Mouse (Mus musculus) thymus, postnatal 14 days (tissue): Measurements from ENCODE around the gene Csf3.
"Not testable (repeated sequence)": the region's sequence is repeated elsewhere in the genome, so short reads cannot be mapped to it uniquely, and the experiment has no call there.

Source experiments
- DNase-seq: peaks from one replicate; pipeline ENCODE4 v3.0.0; 2021

The Csf3 gene

GRCm38 (mm10) chr11:98734020-98734419 lies 33.0 kb downstream of the Csf3 start:
- DNase-seq = no peak

GRCm38 (mm10) chr11:98735111-98735510 lies 34.0 kb downstream of the Csf3 start:
- DNase-seq = no peak

DNA sequence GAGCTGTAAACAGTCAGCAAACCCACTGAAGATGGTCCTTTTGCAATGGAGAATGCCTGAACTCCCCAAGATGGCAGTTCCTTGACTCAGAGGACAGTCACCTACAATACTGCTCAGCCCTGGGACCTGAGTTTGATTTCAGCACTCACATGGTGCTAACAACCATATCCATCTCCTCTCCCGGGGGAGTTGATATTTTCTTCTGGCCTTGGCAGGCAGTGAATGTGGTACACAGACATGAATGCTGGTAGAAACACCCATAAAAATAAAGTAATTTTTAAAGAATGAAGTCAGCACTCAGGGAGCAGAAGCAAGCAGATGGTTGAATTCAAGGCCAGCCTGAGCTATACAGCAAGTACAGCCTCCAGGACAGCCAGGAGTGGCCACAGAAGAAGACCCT lies 35.1 kb downstream of the Csf3 start:
- no peak for DNase-seq

DNA sequence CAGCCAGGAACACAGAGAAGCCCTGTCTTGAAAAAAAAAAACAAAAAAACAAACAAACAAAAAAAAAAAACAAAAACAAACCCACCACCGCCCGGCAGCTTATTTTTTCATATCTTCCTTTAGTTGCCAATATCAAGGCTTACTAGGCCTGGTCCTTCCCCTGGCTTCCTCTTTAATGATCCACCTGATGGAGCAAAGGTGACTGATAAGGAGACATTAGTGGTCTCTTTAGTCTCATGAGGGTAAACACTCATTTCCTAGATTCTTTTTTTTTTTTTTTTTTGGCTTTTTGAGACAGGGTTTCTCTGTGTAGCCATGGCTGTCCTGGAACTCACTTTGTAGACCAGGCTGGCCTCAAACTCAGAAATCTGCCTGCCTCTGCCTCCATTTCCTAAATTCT lies 36.2 kb downstream of the Csf3 start:
- not testable (repeated sequence) for DNase-seq

GRCm38 (mm10) chr11:98738428-98738911 lies 37.4 kb downstream of the Csf3 start:
- DNase-seq = no peak

DNA sequence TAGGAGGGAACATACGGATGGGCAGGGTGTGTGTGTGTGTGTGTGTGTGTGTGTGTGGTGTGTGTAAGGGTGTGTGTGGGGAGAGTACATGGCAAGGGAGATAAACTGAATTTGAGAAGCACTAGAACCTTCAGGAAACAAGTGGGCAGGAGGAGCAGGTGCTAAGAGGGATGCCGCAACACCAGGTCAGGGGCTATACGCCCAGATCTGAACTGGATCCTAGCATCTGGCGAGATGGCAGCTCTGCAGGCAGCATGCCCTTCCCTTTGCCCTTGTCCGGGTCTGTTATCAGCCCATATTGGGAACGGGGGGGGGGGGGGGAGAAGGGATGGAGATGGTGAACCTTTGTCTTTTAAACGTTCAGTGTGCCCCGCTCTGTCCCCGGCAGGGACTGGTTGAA lies 37.9 kb downstream of the Csf3 start:
- DNase-seq = no peak

- DNase-seq = no peak
These were observed 38.9 kb downstream of the Csf3 start for GRCm38 (mm10) chr11:98740026-98740392.

- DNase-seq = peak; percentile 41
These were observed 39.5 kb downstream of the Csf3 start, which contains the start of gene Thra for GRCm38 (mm10) chr11:98740393-98741050. TSS of gene Thra (plus strand) at chr11:98740638.

DNA sequence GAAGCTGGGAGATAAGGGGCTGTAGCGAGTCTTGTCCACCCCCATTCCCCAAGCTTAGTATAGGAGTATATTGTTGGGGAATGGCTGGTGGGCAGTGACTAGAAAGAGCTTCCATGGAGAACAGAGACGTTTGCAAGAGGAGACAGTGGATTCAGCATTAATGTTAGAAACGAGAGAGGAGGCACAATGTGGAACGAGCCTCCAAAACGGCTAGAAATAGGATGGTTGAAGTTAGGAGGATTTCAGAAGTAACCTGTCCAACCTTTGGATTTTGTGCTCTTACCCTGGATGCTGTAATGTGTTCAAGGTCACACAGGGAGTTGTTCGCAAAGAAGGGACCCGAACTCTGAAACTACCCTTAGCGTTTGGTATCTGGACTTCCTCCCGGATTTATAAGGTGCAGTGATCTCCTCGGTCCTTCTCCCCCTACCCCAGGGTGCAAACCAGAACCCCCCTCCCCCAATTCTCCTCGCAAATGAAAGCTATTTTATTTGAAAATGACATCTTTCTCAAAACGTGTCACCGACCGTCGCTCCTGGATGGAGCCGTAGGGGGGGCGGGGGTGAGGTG lies 40.1 kb downstream of the Csf3 start:
- DNase-seq = no peak

DNA sequence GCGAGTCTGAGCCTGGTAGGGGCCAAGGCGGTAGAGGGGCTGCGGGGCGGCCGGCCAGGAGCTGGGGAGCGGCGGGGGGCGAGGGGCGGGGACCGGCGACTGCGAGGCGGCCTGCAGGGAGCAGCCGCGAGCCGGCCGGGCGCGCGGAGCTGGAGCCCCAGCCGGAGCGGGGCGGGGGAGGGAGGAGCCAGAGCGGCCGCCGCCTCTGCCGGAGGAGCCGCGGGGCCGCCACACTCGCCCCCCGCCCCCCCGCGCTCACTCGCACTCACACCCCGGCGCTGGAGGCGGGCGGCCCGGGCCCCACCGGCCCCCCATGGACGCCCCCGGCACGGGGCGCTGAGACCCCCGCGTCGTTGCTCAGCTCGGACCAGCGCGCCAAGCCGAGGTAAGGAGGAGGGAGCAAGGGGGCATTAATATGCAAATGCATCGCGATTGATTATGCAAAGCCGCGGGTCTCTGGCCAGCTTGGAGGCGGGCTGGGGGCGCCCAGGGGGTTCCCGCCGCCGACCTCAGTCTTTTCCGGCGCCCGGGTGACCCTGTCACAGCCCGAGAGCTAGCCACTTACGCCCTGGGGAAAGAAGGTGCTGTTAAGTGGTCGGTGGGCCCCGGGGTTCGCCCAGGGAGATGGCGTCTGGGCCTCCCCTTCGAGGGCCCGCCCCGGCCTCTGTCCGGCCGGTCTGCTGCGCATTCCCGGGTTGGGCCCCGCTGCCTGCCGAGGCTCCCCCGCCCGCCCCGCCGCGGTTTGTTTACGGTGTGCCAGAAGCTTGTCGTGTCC lies 40.7 kb downstream of the Csf3 start:
- DNase-seq = peak; percentile 89

GRCm38 (mm10) chr11:98742397-98743291 lies 41.6 kb downstream of the Csf3 start:
- no peak for DNase-seq

DNA sequence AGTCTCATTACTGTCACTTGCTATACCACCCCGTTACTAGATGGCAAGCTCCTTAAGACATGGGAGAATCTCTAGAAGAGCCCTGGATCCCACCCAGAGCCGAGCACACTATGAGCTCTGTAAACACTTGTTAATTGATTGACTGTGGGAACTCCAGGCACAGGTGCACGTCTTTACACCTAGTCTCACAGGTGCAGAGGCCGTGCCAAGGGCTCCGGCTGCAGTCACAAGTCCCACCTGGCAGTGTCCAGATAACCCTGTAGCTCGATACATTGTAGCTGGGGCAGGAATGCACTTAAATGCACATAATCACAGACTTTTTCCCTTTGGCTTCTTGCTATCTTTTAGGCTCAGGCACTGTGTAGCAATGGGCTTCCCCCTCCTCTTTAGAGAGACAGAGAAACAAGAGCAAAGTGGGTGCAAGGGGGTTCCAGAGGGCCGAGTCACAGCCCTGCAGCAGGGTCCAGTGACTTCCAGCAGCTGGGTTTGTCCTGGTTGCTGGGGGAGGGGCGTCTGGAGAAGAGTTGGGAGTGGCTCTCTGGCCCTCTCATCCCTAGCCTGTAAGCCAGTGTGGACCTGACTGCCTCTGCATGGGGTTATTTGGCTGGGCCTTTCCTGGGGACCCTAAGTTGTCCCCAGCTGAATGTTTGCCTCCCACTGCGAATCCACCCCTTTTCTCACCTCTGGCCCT lies 42.7 kb downstream of the Csf3 start:
- DNase-seq = no peak

DNA sequence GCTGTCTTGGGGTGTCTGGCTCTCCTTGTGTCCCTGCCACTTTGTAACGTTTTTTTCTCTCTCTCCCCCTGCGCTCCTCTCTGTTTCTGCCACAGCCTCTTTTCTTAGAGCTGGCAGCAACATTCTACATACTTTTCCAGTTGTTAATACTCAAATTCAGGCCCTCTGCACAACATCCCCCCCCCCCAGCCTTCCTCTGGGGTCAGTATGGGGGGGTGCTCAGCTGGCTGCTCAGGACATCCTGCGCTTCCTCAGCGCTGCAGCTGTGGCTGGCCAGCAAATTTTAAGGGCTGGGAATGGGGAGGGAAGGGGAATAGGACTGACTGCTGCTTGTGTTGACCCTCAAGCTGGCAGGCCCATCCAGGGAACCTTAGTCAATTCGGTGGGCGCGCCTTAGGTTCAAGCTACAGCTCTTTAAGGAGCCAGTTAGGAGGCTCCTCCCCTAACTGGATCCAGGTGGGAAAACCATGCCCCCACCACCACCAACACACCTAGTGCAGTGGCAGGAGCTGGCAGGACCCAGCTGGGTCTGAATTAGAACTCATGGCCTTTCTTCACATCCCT lies 43.5 kb downstream of the Csf3 start:
- DNase-seq = no peak

DNA sequence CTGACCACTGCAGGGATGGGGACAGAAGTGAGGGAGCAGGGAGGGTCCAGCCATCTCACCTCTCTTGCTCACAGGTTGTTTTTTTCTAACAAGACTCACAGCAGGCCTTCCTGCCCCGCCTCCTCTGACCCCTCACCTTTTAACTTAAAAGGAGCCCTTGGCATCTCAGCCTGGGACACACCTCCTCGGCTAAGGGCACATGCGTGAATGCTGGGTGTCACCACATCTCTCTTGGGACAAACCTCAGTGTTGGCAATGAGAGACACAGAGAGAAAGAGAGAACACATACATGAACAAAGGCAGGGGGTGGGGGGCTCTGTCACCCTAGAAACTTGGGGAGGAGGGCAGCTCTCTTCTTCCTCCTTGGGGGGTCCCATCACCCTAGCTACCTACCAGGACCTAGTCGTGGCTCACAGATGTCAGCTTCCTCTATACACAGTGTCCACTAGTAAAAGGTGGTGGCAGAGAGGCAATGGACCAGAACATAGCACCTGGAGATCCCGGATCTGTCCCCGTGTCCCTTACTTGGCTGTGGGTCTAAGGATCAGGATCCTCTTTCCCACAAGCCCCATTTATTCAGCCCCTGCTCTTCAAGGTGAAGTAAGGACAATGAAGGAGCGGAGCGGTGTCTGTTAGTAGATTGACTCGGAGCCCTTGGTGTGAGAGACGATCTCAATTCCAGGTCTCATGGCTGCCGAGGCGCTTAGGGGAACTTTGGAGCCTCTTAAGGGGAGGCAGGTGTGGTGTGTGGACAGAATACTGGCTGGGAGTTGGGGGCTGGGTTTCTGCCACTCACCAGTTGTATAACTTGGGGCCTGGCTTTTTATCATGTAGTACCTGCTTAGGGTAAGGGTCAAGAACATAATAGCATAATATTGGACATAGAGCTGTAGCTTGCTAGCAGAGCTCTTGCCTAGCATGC lies 45.1 kb downstream of the Csf3 start:
- DNase-seq = no peak

DNA sequence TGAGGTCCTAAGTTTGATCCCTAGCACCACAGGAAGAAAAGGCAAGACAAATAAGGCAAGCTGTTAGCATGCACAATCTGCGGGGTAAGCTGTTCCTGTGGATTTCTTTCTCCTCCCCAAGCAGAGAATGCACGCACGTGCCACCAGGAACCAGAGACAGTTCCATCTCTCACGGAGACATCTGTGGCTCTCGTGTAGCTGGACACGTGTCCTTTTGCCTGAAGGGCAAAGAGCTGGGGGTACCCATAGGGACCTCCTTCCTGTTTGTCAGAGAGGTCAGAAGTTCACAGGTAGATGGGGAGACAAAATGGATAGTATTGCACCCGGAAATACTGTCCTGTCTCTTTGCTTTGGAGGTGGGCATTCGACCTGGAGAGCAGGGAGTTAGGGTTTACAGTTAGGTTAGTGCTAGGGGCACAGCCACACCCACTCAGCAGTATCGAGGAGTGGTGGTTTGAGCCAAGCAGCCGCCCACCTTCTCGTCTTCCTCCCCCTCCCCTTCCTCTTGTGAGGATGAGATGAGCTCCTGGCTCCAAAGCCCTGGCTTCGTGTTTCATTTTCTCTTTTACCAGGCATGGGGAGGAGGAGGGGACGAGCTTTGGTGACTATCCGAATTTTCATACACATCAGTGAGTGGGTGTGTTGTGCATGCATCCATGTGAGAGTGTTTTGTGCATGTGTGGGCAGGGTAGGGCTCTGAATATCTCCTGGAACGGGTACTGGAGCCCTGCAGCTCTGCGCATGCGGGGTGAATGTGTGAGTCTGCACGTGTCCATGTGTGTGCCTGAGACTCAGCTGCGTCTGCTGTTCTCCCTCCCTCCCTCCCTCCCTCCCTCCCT lies 46.0 kb downstream of the Csf3 start:
- DNase-seq = peak; percentile 86

DNA sequence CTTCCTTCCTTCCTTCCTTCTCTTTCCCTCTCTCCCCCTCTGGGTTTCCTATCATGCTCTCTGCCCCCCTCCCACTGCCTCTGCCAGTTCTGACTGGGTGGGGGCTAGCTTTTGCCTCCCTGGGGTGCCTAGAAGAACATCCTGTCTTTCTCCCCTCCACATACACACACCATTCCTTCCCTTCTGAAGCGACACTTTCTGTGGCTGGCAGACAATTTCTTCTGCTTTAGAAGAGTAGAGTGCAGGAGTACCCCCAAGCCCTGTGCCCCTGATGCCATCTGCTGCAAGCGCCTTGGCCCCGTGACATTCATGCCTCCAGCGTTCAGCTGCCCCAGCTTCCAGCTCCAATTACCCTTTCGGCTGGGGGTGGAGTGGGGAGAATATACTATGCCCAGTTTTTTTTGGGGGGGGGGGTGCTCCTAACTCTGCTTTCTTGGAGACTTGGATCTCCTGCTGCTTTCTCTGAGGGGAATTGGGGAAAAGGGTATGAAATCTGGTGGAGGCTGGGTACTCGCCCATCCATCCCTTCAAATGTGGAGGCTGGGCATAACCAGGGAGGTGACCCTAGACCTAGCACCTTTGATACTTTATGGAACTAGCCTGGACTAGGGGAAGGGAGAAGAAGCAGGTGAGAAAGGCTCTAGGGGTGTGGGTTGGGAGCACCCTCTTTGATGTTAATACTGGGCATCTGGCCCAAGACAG lies 46.9 kb downstream of the Csf3 start:
- peak; percentile 48 for DNase-seq

- no peak for DNase-seq
These were observed 47.7 kb downstream of the Csf3 start for GRCm38 (mm10) chr11:98748506-98749416.

GRCm38 (mm10) chr11:98749716-98750115 lies 48.7 kb downstream of the Csf3 start:
- no peak for DNase-seq
